Mouse (Mus musculus): ENCODE results near the gene Ankrd33.

DNA sequence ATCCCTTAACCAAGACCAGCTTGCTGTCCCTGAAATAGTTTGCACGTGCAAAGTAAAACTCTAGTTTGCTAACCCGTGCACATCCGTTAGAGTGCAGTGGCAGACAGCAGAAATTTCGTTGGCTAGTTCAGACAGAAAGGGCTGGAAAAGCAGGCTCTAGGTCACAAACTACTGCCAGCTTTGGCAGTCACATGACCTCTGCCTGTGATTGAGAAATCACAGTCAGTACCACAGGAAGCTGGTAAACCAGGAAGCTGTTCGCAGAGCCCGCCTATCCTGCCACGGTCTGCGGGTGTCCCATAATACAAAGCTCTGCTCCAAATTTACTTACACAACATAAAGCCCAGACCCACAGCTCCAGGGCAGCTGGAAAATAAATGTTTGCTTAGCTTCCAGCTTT lies 2.4 kb upstream of the Ankrd33 start:
- TF ChIP-seq POLR2A (IDR thresholded peaks at IDR 0.05; ENCODE audit: borderline replicate concordance, control insufficient read depth, low read depth, low read length) (no peak), CTCF (IDR thresholded peaks at IDR 0.05; ENCODE audit: control insufficient read depth, insufficient read depth, low read length) (no peak)
